Mouse (Mus musculus) kidney, postnatal 25 days (tissue): Measurements from ENCODE around the gene Scgb2b18.
"Not testable (repeated sequence)": the region's sequence is repeated elsewhere in the genome, so short reads cannot be mapped to it uniquely, and the experiment has no call there.

Experiments
- DNase-seq, 2 experiments: peaks; one replicate each; pipeline ENCODE4 v3.0.0; 2021; ENCODE audit warnings: mixed read lengths in 2 of 2

Scgb2b18 gene

DNA sequence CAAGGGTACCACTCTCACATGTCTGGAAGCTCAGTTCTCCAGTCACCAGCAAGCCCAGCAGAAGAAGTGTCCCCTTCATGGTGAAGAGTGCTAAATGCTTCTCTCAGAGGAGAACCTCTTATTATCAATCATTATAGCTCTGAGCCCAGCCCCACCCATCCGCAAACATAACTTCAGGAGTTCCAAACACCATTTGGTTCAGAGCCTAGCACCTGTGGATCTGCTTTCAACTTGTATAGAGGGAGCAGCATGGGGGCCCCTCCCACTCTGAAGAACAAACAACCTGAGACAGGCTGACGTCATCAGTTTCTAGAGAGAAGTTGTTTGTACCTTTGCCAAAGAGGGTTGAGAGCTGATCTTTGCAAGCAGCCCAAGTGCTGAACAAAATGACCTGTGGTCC is at the start of gene Scgb2b18:
Gene Scgb2b18 (minus strand): TSS at position 101 of the 400 bp plus-strand sequence.
- not testable (repeated sequence) for DNase-seq

- not testable (repeated sequence) for DNase-seq
Measured at GRCm38 (mm10) chr7:33185268-33185667, 11.6 kb upstream of the Scgb2b18 start, which contains the start of gene Scgb1b18. Gene Scgb1b18 (plus strand): TSS chr7:33185568.
